ENCODE assay signal across 18 mouse cellular contexts in genomic region chr16:73804572-73804971, GRCm38 (mm10).
"Had no signal": no experiment of that assay in that cellular context is flagged by ENCODE, and none has a peak within 500 bp of the region (broad histone marks: within the 10 kb centered on the region; RNA-seq: fewer than 3 reads in every experiment).

No protein-coding gene starts in this region.

- H3K4me3 ChIP-seq: liver, embryonic 15.5 days; lung, embryonic 15.5 days; megakaryocyte, embryonic 14.5 days; midbrain, embryonic 10.5 days; midbrain, embryonic 12.5 days; neural tube, embryonic 12.5 days; stomach, embryonic 15.5 days had no signal

- H3K27me3 ChIP-seq: liver, embryonic 15.5 days; lung, embryonic 15.5 days; megakaryocyte, embryonic 14.5 days; midbrain, embryonic 12.5 days; neural tube, embryonic 12.5 days; stomach, embryonic 15.5 days had no signal

- ATAC-seq: liver, postnatal 0 days; lung, postnatal 0 days; midbrain, embryonic 16.5 days had no signal

- H3K9me3 ChIP-seq: liver, embryonic 15.5 days; lung, embryonic 15.5 days; megakaryocyte, embryonic 14.5 days; midbrain, embryonic 10.5 days; midbrain, embryonic 12.5 days; neural tube, embryonic 12.5 days; stomach, embryonic 15.5 days had no signal

- H3K36me3 ChIP-seq: liver, embryonic 15.5 days; lung, embryonic 15.5 days; midbrain, embryonic 10.5 days; midbrain, embryonic 12.5 days; neural tube, embryonic 12.5 days; stomach, embryonic 15.5 days had no signal

- DNase-seq: liver, postnatal 0 days; lung, adult 2 months; lung, postnatal 14 days; lung, postnatal 36 days; midbrain, embryonic 14.5 days; right cerebral cortex, postnatal 14 days; thymus, adult 18-20 months; thymus, postnatal 14 days; thymus, postnatal 36 days had no signal

- H3K4me1 ChIP-seq: liver, embryonic 15.5 days; lung, embryonic 15.5 days; megakaryocyte, embryonic 14.5 days; midbrain, embryonic 10.5 days; midbrain, embryonic 12.5 days; neural tube, embryonic 12.5 days; stomach, embryonic 15.5 days had no signal
